Mouse (Mus musculus) midbrain, embryonic 15.5 days (tissue): ENCODE results near the gene Sh3gl3. TPM values are rescaled to one million over a fixed set of nuclear protein-coding genes. Genes with fewer than 3 reads are reported as not detected.

ENCODE experiments used
- ATAC-seq: fragments of 200-750 bp; cut with Nextera tagmentation; replicated peaks from 2 replicates; pipeline ENCODE4 v1.8.0; 2017; ENCODE audit warnings: moderate TSS enrichment
- H3K27ac ChIP-seq: fragments of 300-500 bp; sonication (generic); 2 replicates; pipeline ENCODE4 v1.5.1; 2015; ENCODE audit warnings: mild to moderate bottlenecking, inconsistent platforms
- H3K27me3 ChIP-seq: fragments of 300-500 bp; sonication (generic); replicated peaks from 2 replicates; pipeline ENCODE4 v1.6.1; 2015; ENCODE audit warnings: inconsistent platforms
- H3K36me3 ChIP-seq: fragments of 300-500 bp; sonication (generic); replicated peaks from 2 replicates; pipeline ENCODE4 v1.6.1; 2015; ENCODE audit warnings: inconsistent platforms
- H3K4me1 ChIP-seq: fragments of 300-500 bp; sonication (generic); 2 replicates; pipeline ENCODE4 v1.6.1; 2015; ENCODE audit warnings: inconsistent platforms
- H3K4me2 ChIP-seq: fragments of 300-500 bp; sonication (generic); 2 replicates; pipeline ENCODE4 v1.6.1; 2015; ENCODE audit warnings: inconsistent platforms, mild to moderate bottlenecking, moderate library complexity
- H3K4me3 ChIP-seq: fragments of 300-500 bp; sonication (generic); 2 replicates; pipeline ENCODE4 v1.5.1; 2015; ENCODE audit warnings: mild to moderate bottlenecking, inconsistent platforms
- H3K9ac ChIP-seq: fragments of 300-500 bp; sonication (generic); 2 replicates; pipeline ENCODE4 v1.6.1; 2015; ENCODE audit warnings: mild to moderate bottlenecking, inconsistent platforms
- H3K9me3 ChIP-seq: fragments of 300-500 bp; sonication (generic); 2 replicates; pipeline ENCODE4 v1.6.1; 2016; ENCODE audit warnings: inconsistent platforms
- WGBS: fragments of 180-500 bp; shearing (Covaris S2); methylation state at CpG from one replicate; pipeline ENCODE4 v1.1.7; 2015; ENCODE audit warnings: mixed read lengths; 5-methylcytosine and 5-hydroxymethylcytosine counted together
- polyA plus RNA-seq: library from polyadenylated mRNA; unstranded; fragments of >200 nt; fragmentation: Nextera tagmentation; extraction: Ambion mirVana; gene quantifications from 2 replicates; pipeline ENCODE4 v1.2.1, GENCODE M21; 2015

The Sh3gl3 gene
- polyA plus RNA-seq, 1 experiment from 2014 or later = 75.1 TPM

DNA sequence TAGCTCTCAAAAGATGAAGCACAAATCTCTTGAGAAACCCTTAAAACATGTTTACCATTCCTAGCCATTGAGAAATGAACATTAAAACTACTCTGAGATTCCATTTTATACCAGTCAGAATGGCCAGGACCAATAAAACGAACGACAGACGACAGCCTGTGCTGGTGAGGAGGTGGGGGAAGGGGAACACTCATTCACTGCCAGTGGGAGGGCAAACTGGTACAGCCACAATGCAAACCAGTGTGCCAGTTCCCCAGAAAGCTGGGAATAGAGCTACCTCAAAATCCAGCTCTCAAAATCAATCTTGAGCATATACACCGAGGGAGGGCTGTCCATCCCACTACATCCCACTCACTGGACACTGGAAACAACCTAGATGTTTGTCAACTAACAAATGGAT lies 153.6 kb downstream of the Sh3gl3 start:
- WGBS = 68% methylated on average over 4 of the region's 4 CpGs
- no peak overlapping the region for H3K4me3 ChIP-seq
- H3K4me2 ChIP-seq = no peak overlapping the region
- no peaks in the 10 kb centered on the region for H3K4me1 ChIP-seq
- H3K27ac ChIP-seq = no peak overlapping the region
- H3K27me3 ChIP-seq = no peaks in the 10 kb centered on the region
- H3K9me3 ChIP-seq = no peaks in the 10 kb centered on the region
- no peaks in the 10 kb centered on the region for H3K36me3 ChIP-seq
- no peak overlapping the region for H3K9ac ChIP-seq
- no peak for ATAC-seq

DNA sequence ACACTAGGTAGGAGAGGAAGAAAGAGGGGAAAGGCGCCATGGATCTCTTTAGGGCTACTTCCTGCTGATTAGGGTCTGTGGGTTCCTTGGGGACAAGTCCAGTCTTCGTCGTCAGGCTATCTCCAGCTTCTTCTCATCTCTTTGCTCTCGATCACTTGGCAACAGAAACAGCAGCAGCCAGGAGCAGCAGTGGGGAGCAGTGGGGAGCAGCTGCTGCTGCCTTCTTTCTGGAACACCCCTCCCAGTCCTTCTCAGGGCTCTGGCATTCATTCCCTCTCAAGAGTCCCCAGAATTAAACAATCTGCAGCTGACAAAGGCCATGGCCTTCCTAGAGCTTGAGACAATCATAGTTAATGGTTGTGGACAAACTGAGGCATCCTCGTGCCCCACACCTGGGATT lies 154.2 kb downstream of the Sh3gl3 start:
- no peaks in the 10 kb centered on the region for H3K36me3 ChIP-seq
- H3K9me3 ChIP-seq = no peaks in the 10 kb centered on the region
- no peak overlapping the region for H3K4me2 ChIP-seq
- no peaks in the 10 kb centered on the region for H3K27me3 ChIP-seq
- H3K4me3 ChIP-seq = no peak overlapping the region
- H3K4me1 ChIP-seq = no peaks in the 10 kb centered on the region
- 56% methylated on average over 5 of the region's 5 CpGs for WGBS
- ATAC-seq = no peak
- H3K27ac ChIP-seq = no peak overlapping the region
- no peak overlapping the region for H3K9ac ChIP-seq

DNA sequence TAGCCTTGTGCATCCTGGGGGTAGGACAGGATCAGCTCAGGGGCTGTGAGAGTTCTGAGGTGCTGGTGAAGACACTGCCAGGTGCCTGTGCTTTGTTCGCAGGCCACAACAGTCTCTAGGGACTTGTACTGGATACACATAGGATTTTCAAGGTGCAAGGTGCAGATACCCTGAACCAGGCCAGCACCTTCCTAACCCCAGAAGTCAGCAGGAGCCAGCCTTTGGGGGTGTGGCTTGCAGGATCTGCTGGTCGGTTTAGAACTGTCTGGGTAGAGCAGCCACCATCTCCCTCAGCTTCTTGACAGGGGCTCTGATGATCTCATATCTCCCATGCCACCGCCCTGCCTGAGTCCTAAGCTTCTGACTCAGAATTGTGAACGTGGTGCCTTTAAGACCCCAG lies 156.2 kb downstream of the Sh3gl3 start:
- WGBS = 66% methylated on average over 4 of the region's 4 CpGs
- Histone ChIP-seq H3K4me3 (no peak overlapping the region), H3K9ac (no peak overlapping the region), H3K27ac (no peak overlapping the region), H3K36me3 (no peaks in the 10 kb centered on the region), H3K4me2 (no peak overlapping the region), H3K27me3 (peaks cover 16% of the 10 kb centered on the region), H3K9me3 (no peaks in the 10 kb centered on the region), H3K4me1 (no peaks in the 10 kb centered on the region)
- ATAC-seq = no peak

DNA sequence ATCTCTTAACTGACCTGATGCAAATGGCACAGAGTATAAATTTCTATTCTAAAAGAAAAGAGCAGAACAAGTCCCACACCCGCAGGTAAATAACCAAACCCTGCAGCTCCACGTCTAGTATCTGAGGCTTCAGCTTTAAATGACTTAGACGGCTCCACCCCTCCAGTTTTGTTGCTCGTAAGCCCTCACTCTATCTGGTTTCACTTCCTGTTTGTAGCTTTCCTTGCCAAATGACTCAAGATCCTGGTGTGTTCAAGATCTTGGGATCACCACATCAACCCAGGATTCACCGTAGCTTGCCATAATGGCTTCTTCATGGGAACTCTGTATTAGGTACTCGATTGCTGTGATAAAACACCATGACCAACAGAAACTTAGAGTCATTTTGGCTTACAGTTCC lies 157.2 kb downstream of the Sh3gl3 start:
- no peak overlapping the region for H3K4me3 ChIP-seq
- H3K4me1 ChIP-seq = peaks cover 8% of the 10 kb centered on the region
- H3K4me2 ChIP-seq = no peak overlapping the region
- no peaks in the 10 kb centered on the region for H3K36me3 ChIP-seq
- ATAC-seq = no peak
- no peak overlapping the region for H3K27ac ChIP-seq
- WGBS = 83% methylated on average over 6 of the region's 6 CpGs
- H3K27me3 ChIP-seq = peaks cover 25% of the 10 kb centered on the region
- no peaks in the 10 kb centered on the region for H3K9me3 ChIP-seq
- no peak overlapping the region for H3K9ac ChIP-seq

DNA sequence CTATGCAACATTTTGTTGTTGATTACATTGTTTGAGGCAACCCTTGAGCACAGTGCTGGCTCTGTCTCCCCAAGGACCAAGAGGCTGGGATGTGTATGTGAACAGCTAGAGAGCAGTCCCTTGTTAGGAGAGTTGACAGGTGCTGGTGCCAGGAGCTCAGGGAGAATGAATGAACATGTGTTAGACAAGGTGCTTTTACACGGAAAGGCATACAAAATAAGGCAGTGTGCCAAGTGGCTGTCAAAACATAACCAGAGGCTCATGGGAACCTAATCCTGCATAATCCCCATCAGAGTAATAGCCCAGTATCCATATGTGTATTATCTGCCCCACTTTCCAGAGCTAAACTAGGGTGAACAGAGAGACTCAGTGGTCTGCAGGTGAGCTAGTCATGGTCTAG lies 160.4 kb downstream of the Sh3gl3 start:
- Histone ChIP-seq H3K9me3 (no peaks in the 10 kb centered on the region), H3K27ac (no peak overlapping the region), H3K4me3 (no peak overlapping the region), H3K36me3 (no peaks in the 10 kb centered on the region), H3K9ac (no peak overlapping the region), H3K4me1 (peaks cover 13% of the 10 kb centered on the region), H3K4me2 (no peak overlapping the region), H3K27me3 (peaks cover 49% of the 10 kb centered on the region)
- no peak for ATAC-seq
- 32% methylated on average over 1 of the region's 1 CpGs for WGBS

DNA sequence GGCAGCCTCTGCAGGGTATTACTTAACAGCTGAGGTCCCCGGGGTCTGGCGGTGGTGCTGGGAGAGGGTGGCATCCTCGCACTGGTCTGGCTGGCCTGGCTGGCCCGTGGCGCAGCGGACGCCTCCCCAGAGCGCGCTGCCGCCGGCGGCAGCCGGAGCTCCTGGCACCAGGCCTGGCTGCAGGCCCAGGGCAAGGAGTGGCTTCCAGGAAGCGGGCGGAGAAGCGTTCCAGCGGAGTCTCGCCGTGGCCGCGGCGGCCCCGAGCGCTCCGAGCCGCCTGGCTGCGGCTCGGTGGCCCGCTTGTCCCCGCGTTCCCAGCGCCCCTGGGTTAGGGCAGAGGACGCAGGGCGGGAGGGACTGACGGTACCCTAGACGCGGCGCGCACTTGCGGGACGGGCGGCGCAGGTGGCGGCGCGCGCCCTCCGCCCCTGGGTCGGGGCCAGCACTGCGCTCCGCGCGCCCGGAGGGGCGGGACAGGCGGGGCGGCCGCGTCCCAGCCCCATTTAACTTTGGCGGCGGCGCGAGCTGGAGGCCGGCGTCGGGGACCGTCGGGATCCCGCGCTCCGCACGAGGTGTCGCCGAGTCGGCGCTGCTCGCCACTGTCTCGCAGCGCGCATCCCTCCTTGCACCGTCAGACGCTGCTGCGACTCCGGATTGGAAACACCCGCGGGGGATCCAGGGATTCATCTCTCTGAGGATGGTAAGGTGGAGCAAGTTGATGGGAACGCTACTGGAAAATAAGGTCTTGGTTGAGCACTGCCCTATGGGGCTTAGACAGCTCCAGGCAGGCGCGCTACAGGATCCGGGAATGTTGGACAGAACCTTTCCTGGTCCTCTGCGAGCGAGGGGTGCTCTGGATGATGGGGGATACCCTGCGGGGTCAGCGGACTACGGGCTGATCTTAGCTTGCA lies 161.8 kb downstream of the Sh3gl3 start, which contains the start of gene Adamtsl3:
Gene Adamtsl3, plus strand, starts transcription at position 484 of the 911 bp plus-strand sequence.
- WGBS = under 1% methylated on average over 95 of the region's 95 CpGs
- H3K4me1 ChIP-seq = peaks cover 13% of the 10 kb centered on the region
- H3K4me2 ChIP-seq = peak within 1 kb of the TSS; percentile 83
- H3K36me3 ChIP-seq = no peaks in the 10 kb centered on the region
- no peaks in the 10 kb centered on the region for H3K9me3 ChIP-seq
- H3K9ac ChIP-seq = peak within 1 kb of the TSS; percentile 12; the same call in 1 of the 2 replicates
- H3K27me3 ChIP-seq = peaks cover 49% of the 10 kb centered on the region
- ATAC-seq = peak; percentile 65
- H3K27ac ChIP-seq = no peak within 1 kb of the TSS
- H3K4me3 ChIP-seq = peak within 1 kb of the TSS; percentile 48

DNA sequence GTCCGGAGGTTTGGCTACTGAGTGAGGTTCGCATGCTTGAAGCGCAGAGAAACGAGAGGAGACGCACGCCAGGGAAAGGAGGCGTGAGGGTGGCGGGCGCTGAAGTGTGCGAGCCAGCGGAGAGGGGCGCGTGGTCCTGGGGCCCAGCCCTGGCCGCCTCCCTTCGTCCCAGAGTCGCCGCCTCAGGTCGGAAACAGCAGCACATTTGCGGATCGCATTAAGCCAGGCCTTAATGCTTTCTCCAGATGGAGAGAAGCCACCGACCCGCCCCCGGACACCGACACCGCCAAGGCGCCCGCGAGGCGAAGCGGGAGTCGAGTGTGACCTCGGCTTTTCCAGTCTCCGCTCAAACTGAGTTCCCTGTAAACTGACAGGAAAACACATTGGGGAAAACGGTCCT lies 162.5 kb downstream of the Sh3gl3 start:
- peak overlapping the region; percentile 83 for H3K4me2 ChIP-seq
- H3K9me3 ChIP-seq = no peaks in the 10 kb centered on the region
- no peaks in the 10 kb centered on the region for H3K36me3 ChIP-seq
- ATAC-seq = peak; percentile 28; the same call in 1 of the 2 replicates
- WGBS = 1% methylated on average over 34 of the region's 34 CpGs
- H3K27me3 ChIP-seq = peaks cover 49% of the 10 kb centered on the region
- peak overlapping the region; percentile 48 for H3K4me3 ChIP-seq
- H3K27ac ChIP-seq = no peak overlapping the region
- peak overlapping the region; percentile 12; the same call in 1 of the 2 replicates for H3K9ac ChIP-seq
- peaks cover 13% of the 10 kb centered on the region for H3K4me1 ChIP-seq

DNA sequence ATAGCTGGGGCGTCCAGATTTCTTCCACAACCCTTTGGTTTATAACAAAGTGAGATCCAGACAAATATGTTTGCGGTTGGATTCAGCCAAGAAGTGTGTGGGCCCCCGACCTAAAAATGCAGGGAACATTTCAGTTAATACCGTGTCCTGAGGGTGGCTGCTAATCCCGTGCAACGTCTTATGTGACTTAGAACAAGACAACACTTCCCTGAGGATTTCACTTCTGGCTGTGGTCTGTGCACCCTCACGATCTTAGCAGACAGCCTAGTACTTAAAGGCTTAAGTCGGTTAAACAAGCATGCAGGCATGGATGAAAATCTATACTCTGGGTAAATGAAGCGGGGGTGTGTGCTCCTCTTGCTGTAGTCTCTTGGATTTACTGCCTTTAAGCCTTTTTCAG lies 164.5 kb downstream of the Sh3gl3 start:
- no peaks in the 10 kb centered on the region for H3K36me3 ChIP-seq
- no peak overlapping the region for H3K4me3 ChIP-seq
- no peak overlapping the region for H3K9ac ChIP-seq
- 75% methylated on average over 9 of the region's 9 CpGs for WGBS
- no peaks in the 10 kb centered on the region for H3K9me3 ChIP-seq
- no peak overlapping the region for H3K27ac ChIP-seq
- peaks cover 13% of the 10 kb centered on the region for H3K4me1 ChIP-seq
- ATAC-seq = no peak
- no peak overlapping the region for H3K4me2 ChIP-seq
- peaks cover 49% of the 10 kb centered on the region for H3K27me3 ChIP-seq

DNA sequence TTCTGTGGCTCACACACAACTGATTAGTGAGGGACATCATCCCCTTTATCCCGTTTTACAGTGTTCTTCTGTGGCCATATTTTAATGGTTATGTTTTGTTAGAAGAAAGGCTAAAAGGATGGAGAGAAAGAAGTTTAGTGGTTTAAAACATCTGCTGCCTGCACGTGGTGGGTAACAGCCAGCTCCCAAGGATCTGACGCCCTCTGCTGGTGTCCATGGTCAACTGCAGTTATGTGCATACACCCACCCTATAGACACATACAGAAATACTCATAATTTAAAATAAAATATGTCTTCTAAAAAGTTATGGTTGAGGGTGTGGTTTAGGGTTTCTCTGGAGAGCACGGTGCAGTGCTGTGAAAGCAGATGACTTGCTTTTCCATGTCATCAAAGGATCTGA lies 164.9 kb downstream of the Sh3gl3 start:
- Histone ChIP-seq H3K9ac (no peak overlapping the region), H3K9me3 (no peaks in the 10 kb centered on the region), H3K4me3 (no peak overlapping the region), H3K4me1 (peaks cover 13% of the 10 kb centered on the region), H3K27me3 (peaks cover 46% of the 10 kb centered on the region), H3K36me3 (no peaks in the 10 kb centered on the region), H3K27ac (no peak overlapping the region), H3K4me2 (no peak overlapping the region)
- 81% methylated on average over 4 of the region's 4 CpGs for WGBS
- no peak for ATAC-seq

DNA sequence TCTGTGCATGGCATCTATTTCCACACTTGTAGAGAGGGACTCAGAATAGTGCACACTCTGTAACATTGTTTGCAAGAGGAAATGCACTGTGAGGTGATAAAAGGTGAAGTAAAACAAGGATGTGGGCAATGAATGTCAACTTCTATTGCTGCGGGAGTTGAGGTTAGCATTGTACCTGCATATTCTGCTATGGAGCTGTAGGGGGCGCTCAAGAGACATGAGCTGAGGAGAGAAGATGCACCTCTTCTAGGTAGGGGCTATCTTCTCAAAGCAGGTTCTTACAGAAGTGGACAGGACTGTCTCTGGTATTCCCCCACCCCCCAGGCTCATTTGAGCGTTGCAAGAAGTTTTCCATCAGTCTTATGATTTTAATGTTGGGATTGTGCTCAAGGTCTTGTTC lies 165.6 kb downstream of the Sh3gl3 start:
- no peaks in the 10 kb centered on the region for H3K36me3 ChIP-seq
- no peak overlapping the region for H3K4me3 ChIP-seq
- no peak overlapping the region for H3K4me2 ChIP-seq
- no peak overlapping the region for H3K27ac ChIP-seq
- H3K9ac ChIP-seq = no peak overlapping the region
- ATAC-seq = no peak
- no peaks in the 10 kb centered on the region for H3K9me3 ChIP-seq
- peaks cover 39% of the 10 kb centered on the region for H3K27me3 ChIP-seq
- WGBS = 62% methylated on average over 3 of the region's 3 CpGs
- H3K4me1 ChIP-seq = peaks cover 13% of the 10 kb centered on the region

DNA sequence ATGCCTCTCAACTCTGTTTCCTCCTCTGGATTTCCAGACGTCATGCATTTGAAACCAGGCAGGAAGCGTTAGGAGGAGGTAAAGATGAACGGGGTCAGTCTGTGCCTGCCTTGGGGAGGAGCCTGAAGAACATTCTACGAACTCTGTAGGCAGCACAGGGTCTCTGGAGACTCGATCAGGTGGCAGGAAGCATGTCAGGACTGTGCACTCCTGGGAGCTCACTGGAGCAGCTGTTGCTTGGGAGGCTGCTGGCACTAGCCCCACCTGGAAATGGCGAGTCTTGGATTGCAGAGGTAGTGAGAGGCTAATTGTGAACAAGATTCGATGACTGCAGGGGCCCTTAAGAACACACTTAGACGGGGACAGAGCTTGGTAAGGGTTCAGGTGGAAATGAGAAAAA lies 167.8 kb downstream of the Sh3gl3 start:
- no peak for ATAC-seq
- Histone ChIP-seq H3K4me3 (no peak overlapping the region), H3K4me2 (no peak overlapping the region), H3K4me1 (no peaks in the 10 kb centered on the region), H3K9ac (no peak overlapping the region), H3K36me3 (no peaks in the 10 kb centered on the region), H3K27me3 (peaks cover 18% of the 10 kb centered on the region), H3K27ac (no peak overlapping the region), H3K9me3 (no peaks in the 10 kb centered on the region)
- 47% methylated on average over 8 of the region's 8 CpGs for WGBS

DNA sequence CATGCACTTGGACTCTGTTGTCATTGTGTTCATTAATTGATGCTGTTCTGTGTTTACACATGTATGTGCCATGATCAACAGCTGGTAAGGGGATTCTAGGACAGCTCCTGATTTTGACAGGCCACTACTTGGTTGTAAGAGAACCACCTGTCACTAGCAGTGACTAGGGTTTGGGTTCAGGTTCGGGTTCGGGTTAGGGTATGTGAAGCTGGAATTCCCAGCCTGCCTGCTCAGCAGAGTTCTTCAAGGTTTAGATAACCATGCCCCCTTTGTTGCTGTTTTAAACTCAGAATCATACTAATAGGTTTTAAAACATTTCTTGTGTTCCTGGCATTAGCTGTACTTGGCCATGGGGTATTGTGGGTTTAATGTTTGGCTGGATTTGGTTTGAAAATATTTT lies 173.1 kb downstream of the Sh3gl3 start:
- 93% methylated on average over 2 of the region's 2 CpGs for WGBS
- Histone ChIP-seq H3K36me3 (no peaks in the 10 kb centered on the region), H3K9ac (no peak overlapping the region), H3K9me3 (no peaks in the 10 kb centered on the region), H3K4me3 (no peak overlapping the region), H3K27ac (no peak overlapping the region), H3K27me3 (no peaks in the 10 kb centered on the region), H3K4me2 (no peak overlapping the region), H3K4me1 (no peaks in the 10 kb centered on the region)
- ATAC-seq = no peak

DNA sequence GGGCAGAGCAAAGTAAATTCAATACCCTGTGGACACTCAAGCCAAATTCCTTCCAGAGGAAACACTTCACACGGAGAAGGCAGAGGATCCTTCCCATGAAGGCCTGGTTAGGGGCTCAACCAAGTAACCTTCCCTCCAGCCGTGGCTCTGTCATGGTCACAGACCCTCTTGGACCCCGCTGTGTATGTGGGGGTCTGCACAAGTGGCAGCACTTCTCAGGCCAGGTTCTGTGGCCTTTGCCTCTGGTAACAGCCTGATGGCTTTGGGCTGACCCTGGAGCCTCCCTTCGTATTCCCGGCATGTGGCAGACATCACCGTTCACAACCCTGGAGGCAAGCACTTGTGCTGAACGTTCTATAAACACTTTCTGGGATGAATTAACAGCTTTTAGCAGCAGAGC lies 176.2 kb downstream of the Sh3gl3 start:
- Histone ChIP-seq H3K9me3 (no peaks in the 10 kb centered on the region), H3K9ac (no peak overlapping the region), H3K27ac (no peak overlapping the region), H3K27me3 (no peaks in the 10 kb centered on the region), H3K4me3 (no peak overlapping the region), H3K36me3 (no peaks in the 10 kb centered on the region), H3K4me2 (no peak overlapping the region), H3K4me1 (no peaks in the 10 kb centered on the region)
- ATAC-seq = no peak
- WGBS = 84% methylated on average over 7 of the region's 7 CpGs
